Mouse (Mus musculus): ENCODE measurements at regions not wholly inside any gene's neighbourhood (a gene's known extent, or its start where the extent isn't known, plus 50 kb on each side); places are given as distances from the start of the nearest gene placed in this dataset.
"Not testable (repeated sequence)": the region's sequence is repeated elsewhere in the genome, so short reads cannot be mapped to it uniquely, and the experiment has no call there.

- ATAC-seq (replicated peaks), result no peak
- whole genome bisulfite sequencing, result 39% methylated on average over 5 of the region's 5 CpGs
- H3K4me3 ChIP-seq, result no peak overlapping the region
- H3K36me3 ChIP-seq, result no peaks in the 10 kb centered on the region
- no peaks in the 10 kb centered on the region for H3K4me1 ChIP-seq
- H3K9me3 ChIP-seq, result no peaks in the 10 kb centered on the region
- H3K4me2 ChIP-seq (replicated peaks), result no peak overlapping the region
- no peaks in the 10 kb centered on the region for H3K27me3 ChIP-seq
- no peak overlapping the region for H3K9ac ChIP-seq (replicated peaks)
- H3K27ac ChIP-seq (replicated peaks), result no peak overlapping the region
Observed at GRCm38 (mm10) chr16:20836866-20837265, 102.6 kb upstream of the Thpo start.

- 67% methylated on average over 10 of the region's 10 CpGs for WGBS
- not testable (repeated sequence) for H3K4me3 ChIP-seq; H3K27ac ChIP-seq (replicated peaks); H3K36me3 ChIP-seq; H3K4me1 ChIP-seq; H3K9ac ChIP-seq (replicated peaks); H3K9me3 ChIP-seq; H3K27me3 ChIP-seq; H3K4me2 ChIP-seq (replicated peaks); ATAC-seq (replicated peaks)
Observed at GRCm38 (mm10) chr16:20833838-20834237, 99.5 kb upstream of the Thpo start.

- Histone ChIP-seq H3K9me3 (no peaks in the 10 kb centered on the region), H3K27me3 (no peaks in the 10 kb centered on the region), H3K27ac (replicated peaks) (no peak overlapping the region), H3K9ac (replicated peaks) (no peak overlapping the region), H3K4me3 (no peak overlapping the region), H3K36me3 (no peaks in the 10 kb centered on the region), H3K4me1 (no peaks in the 10 kb centered on the region), H3K4me2 (replicated peaks) (no peak overlapping the region)
- ATAC-seq (replicated peaks), result no peak
- WGBS, result 78% methylated on average over 8 of the region's 8 CpGs
Observed at GRCm38 (mm10) chr16:20833301-20833700, 99.0 kb upstream of the Thpo start.

- Histone ChIP-seq H3K4me3 (no peak overlapping the region), H3K9ac (replicated peaks) (no peak overlapping the region), H3K9me3 (no peaks in the 10 kb centered on the region), H3K27me3 (no peaks in the 10 kb centered on the region), H3K4me1 (no peaks in the 10 kb centered on the region), H3K4me2 (replicated peaks) (no peak overlapping the region), H3K36me3 (no peaks in the 10 kb centered on the region), H3K27ac (replicated peaks) (no peak overlapping the region)
- 60% methylated on average over 6 of the region's 6 CpGs for WGBS
- no peak for ATAC-seq (replicated peaks)
Observed at GRCm38 (mm10) chr16:20829732-20830435, 95.6 kb upstream of the Thpo start.

- Histone ChIP-seq H3K9me3 (no peaks in the 10 kb centered on the region), H3K27me3 (no peaks in the 10 kb centered on the region), H3K27ac (replicated peaks) (no peak overlapping the region), H3K4me2 (replicated peaks) (no peak overlapping the region), H3K36me3 (no peaks in the 10 kb centered on the region), H3K9ac (replicated peaks) (no peak overlapping the region), H3K4me1 (no peaks in the 10 kb centered on the region), H3K4me3 (no peak overlapping the region)
- WGBS, result 89% methylated on average over 5 of the region's 5 CpGs
- ATAC-seq (replicated peaks), result no peak
Observed at GRCm38 (mm10) chr16:20828996-20829731, 94.9 kb upstream of the Thpo start.

GRCm38 (mm10) chr16:20824226-20824625, 89.9 kb upstream of the Thpo start:
- Histone ChIP-seq H3K27me3 (no peaks in the 10 kb centered on the region), H3K4me3 (no peak overlapping the region), H3K4me1 (no peaks in the 10 kb centered on the region), H3K36me3 (no peaks in the 10 kb centered on the region), H3K9me3 (no peaks in the 10 kb centered on the region), H3K4me2 (replicated peaks) (no peak overlapping the region), H3K9ac (replicated peaks) (no peak overlapping the region), H3K27ac (replicated peaks) (no peak overlapping the region)
- ATAC-seq (replicated peaks), result no peak
- WGBS, result 59% methylated on average over 7 of the region's 7 CpGs

GRCm38 (mm10) chr16:20820939-20821338, 86.6 kb upstream of the Thpo start:
- H3K27me3 ChIP-seq, result no peaks in the 10 kb centered on the region
- no peaks in the 10 kb centered on the region for H3K9me3 ChIP-seq
- no peaks in the 10 kb centered on the region for H3K36me3 ChIP-seq
- no peak overlapping the region for H3K9ac ChIP-seq (replicated peaks)
- H3K4me2 ChIP-seq (replicated peaks), result no peak overlapping the region
- no peak overlapping the region for H3K4me3 ChIP-seq
- ATAC-seq (replicated peaks), result no peak
- no peaks in the 10 kb centered on the region for H3K4me1 ChIP-seq
- no peak overlapping the region for H3K27ac ChIP-seq (replicated peaks)

- H3K9ac ChIP-seq (replicated peaks), result no peak overlapping the region
- no peak overlapping the region for H3K4me2 ChIP-seq (replicated peaks)
- ATAC-seq (replicated peaks), result no peak
- no peaks in the 10 kb centered on the region for H3K27me3 ChIP-seq
- no peak overlapping the region for H3K27ac ChIP-seq (replicated peaks)
- H3K4me3 ChIP-seq, result no peak overlapping the region
- no peaks in the 10 kb centered on the region for H3K9me3 ChIP-seq
- WGBS, result 86% methylated on average over 3 of the region's 3 CpGs
- no peaks in the 10 kb centered on the region for H3K36me3 ChIP-seq
- H3K4me1 ChIP-seq, result no peaks in the 10 kb centered on the region
Observed at GRCm38 (mm10) chr16:20819568-20819967, 85.3 kb upstream of the Thpo start.

- no peaks in the 10 kb centered on the region for H3K9me3 ChIP-seq
- H3K27ac ChIP-seq (replicated peaks), result no peak overlapping the region
- ATAC-seq (replicated peaks), result 0 out of 2 replicates have a peak, but pooled peaks have one; percentile 35
- no peaks in the 10 kb centered on the region for H3K36me3 ChIP-seq
- no peak overlapping the region for H3K4me2 ChIP-seq (replicated peaks)
- no peak overlapping the region for H3K4me3 ChIP-seq
- no peak overlapping the region for H3K9ac ChIP-seq (replicated peaks)
- no peaks in the 10 kb centered on the region for H3K4me1 ChIP-seq
- no peaks in the 10 kb centered on the region for H3K27me3 ChIP-seq
- WGBS, result 48% methylated on average over 5 of the region's 5 CpGs
Observed at GRCm38 (mm10) chr16:20818711-20819189, 84.4 kb upstream of the Thpo start.

GRCm38 (mm10) chr16:20814976-20815375, 80.7 kb upstream of the Thpo start:
- H3K4me3 ChIP-seq, result no peak overlapping the region
- no peak for ATAC-seq (replicated peaks)
- no peaks in the 10 kb centered on the region for H3K27me3 ChIP-seq
- no peak overlapping the region for H3K4me2 ChIP-seq (replicated peaks)
- H3K27ac ChIP-seq (replicated peaks), result no peak overlapping the region
- no peaks in the 10 kb centered on the region for H3K9me3 ChIP-seq
- WGBS, result 86% methylated on average over 2 of the region's 2 CpGs
- H3K4me1 ChIP-seq, result no peaks in the 10 kb centered on the region
- H3K9ac ChIP-seq (replicated peaks), result no peak overlapping the region
- no peaks in the 10 kb centered on the region for H3K36me3 ChIP-seq

- Histone ChIP-seq H3K4me1 (no peaks in the 10 kb centered on the region), H3K4me3 (no peak overlapping the region), H3K4me2 (replicated peaks) (no peak overlapping the region), H3K36me3 (no peaks in the 10 kb centered on the region), H3K9ac (replicated peaks) (no peak overlapping the region), H3K27me3 (no peaks in the 10 kb centered on the region), H3K27ac (replicated peaks) (no peak overlapping the region), H3K9me3 (no peaks in the 10 kb centered on the region)
- ATAC-seq (replicated peaks), result no peak
Observed at GRCm38 (mm10) chr16:20814240-20814639, 79.9 kb upstream of the Thpo start.

- ATAC-seq (replicated peaks), result not testable (repeated sequence)
Observed at GRCm38 (mm10) chr16:20812025-20812424, 77.7 kb upstream of the Thpo start.

More at GRCm38 (mm10) chr16:20812025-20812424, 77.7 kb upstream of the Thpo start:
- H3K9me3 ChIP-seq; H3K4me1 ChIP-seq; H3K36me3 ChIP-seq; H3K27ac ChIP-seq (replicated peaks); H3K27me3 ChIP-seq; H3K9ac ChIP-seq (replicated peaks); H3K4me2 ChIP-seq (replicated peaks); H3K4me3 ChIP-seq: not testable (repeated sequence)
- 86% methylated on average over 5 of the region's 5 CpGs for WGBS

All from forebrain, embryonic 15.5 days (tissue).